ENCODE assay signal across 8 mouse cellular contexts in genomic region chr6:38960791-38961426, GRCm38 (mm10).
DNase-seq lines count a peak whose midpoint lies in the region; ATAC-seq and TF ChIP-seq lines count a peak whose summit lies in the region.

No protein-coding gene starts in this region.

- peak overlapping the region; percentile 79 for H3K27ac ChIP-seq in layer of hippocampus, adult 2 months

- peak; percentile 21 to 74 for DNase-seq in layer of hippocampus, adult 18-20 months (ENCODE audit: low spot score in 2 of 2)
- DNase-seq in layer of hippocampus, adult 9-10 months (ENCODE audit: low spot score), result no peak
- peak; percentile 23 for DNase-seq in adipocyte (ENCODE audit: low spot score)
- DNase-seq in cerebellum, postnatal 36 days, result peak; percentile 35 to 54
- peak; percentile 31 to 54 for DNase-seq in layer of hippocampus, adult 2 months (ENCODE audit: low spot score in 2 of 2)
- DNase-seq in right cerebral cortex, adult 2 months (ENCODE audit: low spot score in 2 of 2), result peak; percentile 43 to 48
- DNase-seq in embryo, embryonic 10 days (ENCODE audit: low spot score), result no peak

- TF ChIP-seq CTCF in layer of hippocampus, adult 2 months (conservative IDR thresholded peaks at IDR 0.05), result no peak

- H3K4me3 ChIP-seq in layer of hippocampus, adult 2 months, result no peak overlapping the region

- ATAC-seq in granulocyte monocyte progenitor cell, adult 5-6 weeks (replicated peaks; ENCODE audit: poor library complexity, severe bottlenecking), result no peak

Comparison
In these comparisons a context has a peak if more than half of its experiments do, and no peak if none do; other contexts are left out.
1. DNase-seq: peak in layer of hippocampus, adult 18-20 months (2 of 2), adipocyte (single experiment), cerebellum, postnatal 36 days (2 of 2), layer of hippocampus, adult 2 months (2 of 2) and right cerebral cortex, adult 2 months (2 of 2); none in layer of hippocampus, adult 9-10 months (single experiment) and embryo, embryonic 10 days (single experiment).